Mouse (Mus musculus): Measurements from ENCODE around the gene A630089N07Rik. TPM values are rescaled to one million over a fixed set of nuclear protein-coding genes. Genes with fewer than 3 reads are reported as not detected.

A630089N07Rik gene
- polyA plus RNA-seq, 1 experiment from 2014 or later = 26.9 TPM

- ATAC-seq (ENCODE audit: low FRiP score) = no peak
- Histone ChIP-seq H3K4me1 (ENCODE audit: control insufficient read depth, insufficient read depth, low read length) (no peaks in the 10 kb centered on the region), H3K9ac (ENCODE audit: low read length) (no peak overlapping the region), H3K27ac (ENCODE audit: low read depth, low read length) (no peak overlapping the region), H3K27me3 (ENCODE audit: control insufficient read depth, insufficient read depth, low read length) (no peaks in the 10 kb centered on the region), H3K9me3 (ENCODE audit: control insufficient read depth, low read length) (no peaks in the 10 kb centered on the region), H3K36me3 (ENCODE audit: control insufficient read depth, insufficient read depth, low read length) (no peaks in the 10 kb centered on the region), H3K4me3 (ENCODE audit: low read depth, low read length) (no peak overlapping the region), H3K4me2 (no peak overlapping the region)
- no peak for DNase-seq (ENCODE audit: low spot score, missing footprints)
- 81% methylated on average over 1 of the region's 1 CpGs for WGBS
Observed at GRCm38 (mm10) chr16:97977277-97977676, 105.0 kb downstream of the A630089N07Rik start.

DNA sequence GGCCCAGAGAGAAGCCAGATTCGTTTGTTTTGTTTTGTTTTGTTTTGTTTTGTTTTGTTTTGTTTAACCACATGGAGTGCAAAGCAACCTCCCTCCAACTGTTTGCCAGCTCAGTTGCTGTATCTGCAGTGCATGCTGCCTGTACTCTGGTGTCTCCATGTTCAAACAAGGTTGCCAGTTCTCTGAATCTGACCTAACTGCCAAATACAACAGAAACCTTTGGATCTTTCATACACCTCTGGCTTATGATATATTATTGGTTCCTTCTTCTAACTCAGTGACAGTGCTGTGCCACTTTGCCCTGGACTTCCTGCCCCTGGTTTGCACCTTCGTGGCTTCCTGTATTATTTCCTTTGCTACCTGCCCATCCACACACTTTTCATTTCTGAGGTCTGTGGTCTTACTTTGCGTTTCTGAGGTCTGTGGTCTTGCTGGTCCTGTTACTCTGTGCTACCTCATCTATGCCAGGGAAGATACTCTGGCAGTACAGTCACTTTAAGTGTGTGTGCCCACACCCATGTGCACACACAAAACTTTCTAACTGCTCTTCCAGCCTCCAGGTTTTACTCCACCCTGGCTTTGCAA is 118.2 kb downstream of the A630089N07Rik start:
- no peak overlapping the region for H3K9ac ChIP-seq (ENCODE audit: low read length)
- no peaks in the 10 kb centered on the region for H3K36me3 ChIP-seq (ENCODE audit: control insufficient read depth, insufficient read depth, low read length)
- no peak overlapping the region for H3K4me2 ChIP-seq
- H3K4me1 ChIP-seq (ENCODE audit: control insufficient read depth, insufficient read depth, low read length) = no peaks in the 10 kb centered on the region
- no peaks in the 10 kb centered on the region for H3K9me3 ChIP-seq (ENCODE audit: control insufficient read depth, low read length)
- 81% methylated on average over 3 of the region's 3 CpGs for WGBS
- H3K27ac ChIP-seq (ENCODE audit: low read depth, low read length) = no peak overlapping the region
- no peaks in the 10 kb centered on the region for H3K27me3 ChIP-seq (ENCODE audit: control insufficient read depth, insufficient read depth, low read length)
- H3K4me3 ChIP-seq (ENCODE audit: low read depth, low read length) = no peak overlapping the region
- no peak for DNase-seq (ENCODE audit: low spot score, missing footprints)
- no peak for ATAC-seq (ENCODE audit: low FRiP score)

DNA sequence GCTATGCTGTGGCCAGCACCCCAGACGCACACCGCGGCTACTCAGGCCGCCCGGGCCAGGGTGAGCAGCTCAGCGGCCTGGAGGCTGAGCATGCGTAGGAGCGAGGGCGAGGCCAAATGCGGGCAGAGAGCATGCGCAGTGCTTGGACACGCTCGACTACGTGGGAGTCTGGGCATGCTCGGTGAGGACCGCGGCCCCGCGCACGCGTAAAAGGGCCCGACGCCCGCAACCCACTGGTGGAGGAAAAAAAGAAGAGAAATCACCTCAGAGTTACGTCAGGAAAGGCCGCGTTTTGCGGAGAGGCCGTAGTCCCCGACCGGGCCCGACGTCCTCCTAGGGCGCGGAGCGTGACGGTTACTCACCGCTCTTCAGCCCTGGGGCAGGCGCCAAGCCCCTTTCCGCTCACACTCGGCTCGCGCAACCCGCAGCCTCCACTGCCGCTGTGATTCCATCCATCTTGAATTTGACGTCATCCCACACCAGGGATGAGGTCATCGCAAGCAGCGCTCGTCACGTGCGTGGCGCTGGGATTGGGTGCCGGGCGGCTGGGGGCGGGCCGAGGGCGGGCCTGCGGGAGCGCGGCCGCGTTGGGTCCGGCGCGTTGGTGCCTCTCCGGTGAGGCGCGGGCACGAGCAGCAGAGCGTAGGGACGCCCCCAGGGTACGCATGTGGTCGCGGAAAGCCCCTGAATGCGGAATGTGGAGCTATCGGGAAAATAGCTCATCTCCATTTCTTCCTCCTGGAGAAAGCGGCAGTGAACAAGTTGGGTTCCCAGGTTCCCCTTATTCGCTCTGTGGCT is 119.9 kb downstream of the A630089N07Rik start, which contains the start of the genes C2cd2 and Zbtb21:
C2cd2 (minus strand) TSS at position 448 of the 798 bp plus-strand sequence.
Zbtb21 (minus strand) TSS at position 472 of the 798 bp plus-strand sequence.
- WGBS = under 1% methylated on average over 78 of the region's 78 CpGs
- ATAC-seq (ENCODE audit: low FRiP score) (peak; percentile 99), DNase-seq (ENCODE audit: low spot score, missing footprints) (peak; percentile 99)
- no peaks in the 10 kb centered on the region for H3K36me3 ChIP-seq (ENCODE audit: control insufficient read depth, insufficient read depth, low read length)
- H3K4me3 ChIP-seq (ENCODE audit: low read depth, low read length) = peak within 1 kb of the TSS; percentile 78
- no peaks in the 10 kb centered on the region for H3K9me3 ChIP-seq (ENCODE audit: control insufficient read depth, low read length)
- peak within 1 kb of the TSS; percentile 88 for H3K4me2 ChIP-seq
- peak within 1 kb of the TSS; percentile 83 for H3K9ac ChIP-seq (ENCODE audit: low read length)
- no peaks in the 10 kb centered on the region for H3K4me1 ChIP-seq (ENCODE audit: control insufficient read depth, insufficient read depth, low read length)
- H3K27ac ChIP-seq (ENCODE audit: low read depth, low read length) = peak within 1 kb of the TSS; percentile 79
- no peaks in the 10 kb centered on the region for H3K27me3 ChIP-seq (ENCODE audit: control insufficient read depth, insufficient read depth, low read length)

DNA sequence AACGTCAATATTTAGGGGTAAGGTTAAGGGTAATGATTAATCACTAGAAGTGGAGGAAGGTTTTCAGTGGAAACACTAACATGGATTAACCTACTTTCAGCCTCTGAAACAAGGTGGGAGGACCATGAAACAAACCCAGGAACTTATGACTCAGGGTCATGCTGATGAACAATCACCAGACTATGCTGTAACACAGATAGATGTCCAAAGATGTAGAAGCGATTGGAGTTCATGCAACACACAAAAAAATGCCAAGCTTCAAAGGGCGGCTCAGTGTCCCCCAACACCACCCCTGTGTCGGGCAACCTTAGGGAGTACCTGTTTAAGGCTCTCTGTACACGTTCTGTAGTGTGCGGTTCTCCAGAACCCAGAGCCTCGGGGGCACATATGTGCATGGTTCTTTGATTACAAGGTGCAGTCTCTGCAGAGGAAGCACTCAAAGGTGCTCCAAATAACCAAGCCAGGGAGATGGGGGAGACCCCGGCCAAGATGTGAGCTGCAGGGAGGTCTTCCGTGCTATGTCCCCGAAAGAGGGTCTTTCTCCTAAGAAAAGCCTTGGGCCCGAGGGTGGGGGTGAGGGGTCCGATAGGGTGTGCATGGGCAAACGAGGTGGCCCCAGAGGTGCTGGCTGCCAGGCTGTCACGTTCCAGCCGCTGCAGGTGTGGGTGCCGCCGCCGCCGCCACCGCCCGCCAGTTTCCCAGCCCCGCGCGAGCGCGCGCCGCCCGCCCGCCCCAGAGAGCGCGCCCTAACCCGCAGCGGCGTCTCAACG is 120.7 kb downstream of the A630089N07Rik start:
- 11% methylated on average over 30 of the region's 36 CpGs for WGBS
- peak overlapping the region; percentile 83 for H3K9ac ChIP-seq (ENCODE audit: low read length)
- peak overlapping the region; percentile 78 for H3K4me3 ChIP-seq (ENCODE audit: low read depth, low read length)
- peak overlapping the region; percentile 88 for H3K4me2 ChIP-seq
- no peaks in the 10 kb centered on the region for H3K9me3 ChIP-seq (ENCODE audit: control insufficient read depth, low read length)
- no peaks in the 10 kb centered on the region for H3K27me3 ChIP-seq (ENCODE audit: control insufficient read depth, insufficient read depth, low read length)
- peak overlapping the region; percentile 79 for H3K27ac ChIP-seq (ENCODE audit: low read depth, low read length)
- DNase-seq (ENCODE audit: low spot score, missing footprints) (no peak), ATAC-seq (ENCODE audit: low FRiP score) (peak; percentile 45; the same call in 1 of the 2 replicates)
- H3K4me1 ChIP-seq (ENCODE audit: control insufficient read depth, insufficient read depth, low read length) = no peaks in the 10 kb centered on the region
- no peaks in the 10 kb centered on the region for H3K36me3 ChIP-seq (ENCODE audit: control insufficient read depth, insufficient read depth, low read length)

GRCm38 (mm10) chr16:97960348-97960747 is 121.9 kb downstream of the A630089N07Rik start:
- ATAC-seq (ENCODE audit: low FRiP score) = no peak
- 95% methylated on average over 3 of the region's 3 CpGs for WGBS

DNA sequence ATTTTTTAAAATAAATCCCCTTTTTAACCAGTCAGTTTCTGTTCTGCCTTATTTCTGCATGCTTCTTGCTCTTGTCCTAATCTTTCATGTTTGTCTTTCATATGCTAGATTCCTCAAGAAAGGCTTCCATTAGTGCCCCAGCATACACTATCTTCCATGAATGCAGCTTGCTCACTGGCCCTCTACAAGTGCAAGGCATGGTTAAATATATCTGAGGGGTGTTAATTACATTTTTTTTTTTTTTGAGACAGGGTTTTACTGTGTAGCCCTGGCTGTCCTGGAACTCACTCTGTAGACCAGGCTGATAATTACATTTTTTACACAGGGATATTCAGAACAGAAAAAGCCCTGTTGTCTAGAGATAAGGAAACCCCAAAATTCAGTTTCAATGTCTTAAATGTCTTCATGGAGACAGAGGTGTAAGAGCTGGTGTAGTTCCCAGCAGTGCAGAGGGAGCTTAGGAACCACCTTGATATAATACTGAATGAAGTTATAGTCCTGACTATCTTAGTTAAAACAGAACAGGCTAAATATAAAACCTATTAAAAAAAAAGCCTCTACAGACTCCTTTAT is 123.8 kb downstream of the A630089N07Rik start:
- no peak for DNase-seq (ENCODE audit: low spot score, missing footprints)
- H3K27ac ChIP-seq (ENCODE audit: low read depth, low read length) = no peak overlapping the region
- no peaks in the 10 kb centered on the region for H3K36me3 ChIP-seq (ENCODE audit: control insufficient read depth, insufficient read depth, low read length)
- H3K27me3 ChIP-seq (ENCODE audit: control insufficient read depth, insufficient read depth, low read length) = no peaks in the 10 kb centered on the region
- no peaks in the 10 kb centered on the region for H3K9me3 ChIP-seq (ENCODE audit: control insufficient read depth, low read length)
- no peaks in the 10 kb centered on the region for H3K4me1 ChIP-seq (ENCODE audit: control insufficient read depth, insufficient read depth, low read length)
- H3K4me3 ChIP-seq (ENCODE audit: low read depth, low read length) = no peak overlapping the region
- no peak overlapping the region for H3K4me2 ChIP-seq
- no peak for ATAC-seq (ENCODE audit: low FRiP score)
- no peak overlapping the region for H3K9ac ChIP-seq (ENCODE audit: low read length)

More at GRCm38 (mm10) chr16:97960348-97960747, 121.9 kb downstream of the A630089N07Rik start:
- Histone ChIP-seq H3K9ac (ENCODE audit: low read length) (no peak overlapping the region), H3K4me2 (no peak overlapping the region), H3K36me3 (ENCODE audit: control insufficient read depth, insufficient read depth, low read length) (no peaks in the 10 kb centered on the region), H3K9me3 (ENCODE audit: control insufficient read depth, low read length) (no peaks in the 10 kb centered on the region), H3K27ac (ENCODE audit: low read depth, low read length) (no peak overlapping the region), H3K27me3 (ENCODE audit: control insufficient read depth, insufficient read depth, low read length) (no peaks in the 10 kb centered on the region), H3K4me1 (ENCODE audit: control insufficient read depth, insufficient read depth, low read length) (no peaks in the 10 kb centered on the region), H3K4me3 (ENCODE audit: low read depth, low read length) (no peak overlapping the region)
- no peak for DNase-seq (ENCODE audit: low spot score, missing footprints)

GRCm38 (mm10) chr16:97957626-97958025 is 124.6 kb downstream of the A630089N07Rik start:
- Histone ChIP-seq H3K36me3 (ENCODE audit: control insufficient read depth, insufficient read depth, low read length) (peaks cover under 1% of the 10 kb centered on the region; the same call in 1 of the 2 replicates), H3K9ac (ENCODE audit: low read length) (no peak overlapping the region), H3K27ac (ENCODE audit: low read depth, low read length) (no peak overlapping the region), H3K4me3 (ENCODE audit: low read depth, low read length) (no peak overlapping the region), H3K4me2 (no peak overlapping the region), H3K9me3 (ENCODE audit: control insufficient read depth, low read length) (no peaks in the 10 kb centered on the region), H3K4me1 (ENCODE audit: control insufficient read depth, insufficient read depth, low read length) (no peaks in the 10 kb centered on the region), H3K27me3 (ENCODE audit: control insufficient read depth, insufficient read depth, low read length) (no peaks in the 10 kb centered on the region)
- ATAC-seq (ENCODE audit: low FRiP score) = no peak
- DNase-seq (ENCODE audit: low spot score, missing footprints) = no peak

GRCm38 (mm10) chr16:97956011-97956410 is 126.2 kb downstream of the A630089N07Rik start:
- DNase-seq (ENCODE audit: low spot score, missing footprints) (no peak), ATAC-seq (ENCODE audit: low FRiP score) (no peak)
- Histone ChIP-seq H3K4me2 (no peak overlapping the region), H3K4me3 (ENCODE audit: low read depth, low read length) (no peak overlapping the region), H3K27me3 (ENCODE audit: control insufficient read depth, insufficient read depth, low read length) (no peaks in the 10 kb centered on the region), H3K9ac (ENCODE audit: low read length) (no peak overlapping the region), H3K9me3 (ENCODE audit: control insufficient read depth, low read length) (no peaks in the 10 kb centered on the region), H3K27ac (ENCODE audit: low read depth, low read length) (no peak overlapping the region), H3K4me1 (ENCODE audit: control insufficient read depth, insufficient read depth, low read length) (no peaks in the 10 kb centered on the region), H3K36me3 (ENCODE audit: control insufficient read depth, insufficient read depth, low read length) (peaks cover 9% of the 10 kb centered on the region)
- WGBS = 95% methylated on average over 2 of the region's 2 CpGs
